Mouse (Mus musculus): ENCODE results near the gene Rhd. TPM values are rescaled to one million over a fixed set of nuclear protein-coding genes. Genes with fewer than 3 reads are reported as not detected.

Gene Rhd
- total and polyA plus RNA-seq, 2 experiments = not detected

DNA sequence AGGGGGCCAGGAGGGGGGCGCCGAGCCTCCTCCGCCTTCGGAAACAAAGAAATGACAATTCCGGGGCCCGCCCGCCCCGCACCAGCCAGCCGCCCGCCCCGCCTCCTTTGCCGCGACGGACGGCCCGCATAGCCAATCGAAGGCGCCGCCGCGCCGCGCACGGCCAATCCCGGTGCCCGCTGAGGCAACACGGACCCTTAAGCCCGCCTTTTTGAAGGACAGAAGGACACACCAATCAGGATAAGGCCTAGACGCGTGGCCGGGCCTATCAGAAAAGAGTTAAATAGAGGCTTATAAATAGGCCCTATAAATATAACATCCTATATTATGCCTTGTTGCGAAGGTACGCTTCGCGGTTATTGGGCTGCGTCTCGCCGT, 11.1 kb upstream of the Rhd start, which contains the start of gene Maco1:
Gene Maco1 (minus strand): TSS at position 87 of the 378 bp plus-strand sequence.
- H3K9ac ChIP-seq (ENCODE audit: low read depth, low read length) = peak within 1 kb of the TSS; percentile 97
- H3K27me3 ChIP-seq (ENCODE audit: control insufficient read depth, insufficient read depth, low read length) = no peaks in the 10 kb centered on the region
- WGBS = under 1% methylated on average over 37 of the region's 38 CpGs
- H3K79me2 ChIP-seq (ENCODE audit: control insufficient read depth, insufficient read depth, low read length) = peaks cover 14% of the 10 kb centered on the region; the same call in 1 of the 2 replicates
- peak within 1 kb of the TSS; percentile 92 for H3K4me3 ChIP-seq (ENCODE audit: insufficient read depth, low read depth, low read length)
- TF ChIP-seq POLR2A (IDR thresholded peaks at IDR 0.05; ENCODE audit: extremely low read depth, insufficient read depth, low read length) (peak; percentile 49; the same call in 1 of the 2 replicates), CTCF (IDR thresholded peaks at IDR 0.05; ENCODE audit: low read depth, low read length) (no peak)
- peak; percentile 90 for DNase-seq (ENCODE audit: extremely low read depth, low read depth, low spot score)
- H3K4me1 ChIP-seq (ENCODE audit: control insufficient read depth, insufficient read depth, low read length) = peaks cover 6% of the 10 kb centered on the region
- H3K27ac ChIP-seq (replicated peaks; ENCODE audit: insufficient read depth, low read depth, low read length) = peak within 1 kb of the TSS; percentile 95
- H3K36me3 ChIP-seq (ENCODE audit: control insufficient read depth, insufficient read depth, low read length) = no peaks in the 10 kb centered on the region

DNA sequence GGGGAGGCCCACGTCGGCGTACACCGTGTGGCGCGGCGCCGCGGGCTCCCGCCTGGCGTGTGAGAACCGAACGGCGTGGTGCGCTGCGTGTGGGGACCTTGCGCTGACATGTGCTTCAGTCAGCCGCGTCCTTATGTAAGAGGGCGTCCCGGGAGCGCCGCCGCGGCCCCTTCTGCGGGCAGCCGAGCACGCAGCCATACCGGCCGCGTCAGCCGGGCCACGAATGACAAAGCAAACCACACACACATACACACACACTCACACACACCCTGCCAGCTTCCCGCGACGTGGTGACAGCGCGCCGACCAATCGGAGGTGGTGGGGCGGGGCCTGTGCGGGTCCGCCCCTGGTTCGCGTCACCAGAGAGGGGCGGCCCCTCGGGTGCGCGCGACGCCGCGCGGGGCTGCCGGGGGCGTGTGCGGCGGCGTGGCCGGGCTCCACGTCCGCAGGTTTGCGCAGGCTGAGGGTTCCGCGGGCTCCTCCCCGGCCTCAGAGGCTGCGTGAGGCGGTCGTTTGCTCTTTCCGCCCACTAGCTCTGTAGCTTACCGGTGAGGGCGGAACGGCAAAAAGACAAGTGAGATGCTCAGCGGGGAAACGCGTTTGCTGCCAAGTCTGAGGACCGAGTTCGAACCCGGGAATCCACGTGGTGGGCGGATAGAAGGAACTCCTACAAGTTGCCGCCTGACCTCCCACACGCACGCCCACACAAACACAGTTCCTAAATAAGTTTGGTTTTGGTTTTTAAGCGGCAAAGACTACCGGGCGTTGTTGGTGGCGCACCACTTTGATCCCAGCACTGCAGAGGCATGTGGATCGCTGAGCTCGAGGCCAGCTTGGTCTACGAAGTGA, 10.5 kb upstream of the Rhd start:
- Histone ChIP-seq H3K9ac (ENCODE audit: low read depth, low read length) (peak overlapping the region; percentile 85), H3K27ac (replicated peaks; ENCODE audit: insufficient read depth, low read depth, low read length) (peak overlapping the region; percentile 95), H3K36me3 (ENCODE audit: control insufficient read depth, insufficient read depth, low read length) (no peaks in the 10 kb centered on the region), H3K4me3 (ENCODE audit: insufficient read depth, low read depth, low read length) (peak overlapping the region; percentile 90), H3K27me3 (ENCODE audit: control insufficient read depth, insufficient read depth, low read length) (no peaks in the 10 kb centered on the region), H3K79me2 (ENCODE audit: control insufficient read depth, insufficient read depth, low read length) (peaks cover 12% of the 10 kb centered on the region; the same call in 1 of the 2 replicates), H3K4me1 (ENCODE audit: control insufficient read depth, insufficient read depth, low read length) (peaks cover 4% of the 10 kb centered on the region)
- WGBS = under 1% methylated on average over 91 of the region's 91 CpGs
- TF ChIP-seq CTCF (IDR thresholded peaks at IDR 0.05; ENCODE audit: low read depth, low read length) = 0 out of 2 replicates have a peak, but pooled peaks have one; percentile 6
- peak; percentile 71; the same call in 1 of the 2 replicates for TF ChIP-seq POLR2A (IDR thresholded peaks at IDR 0.05; ENCODE audit: extremely low read depth, insufficient read depth, low read length)
- peak; percentile 74 for DNase-seq (ENCODE audit: extremely low read depth, low read depth, low spot score)

DNA sequence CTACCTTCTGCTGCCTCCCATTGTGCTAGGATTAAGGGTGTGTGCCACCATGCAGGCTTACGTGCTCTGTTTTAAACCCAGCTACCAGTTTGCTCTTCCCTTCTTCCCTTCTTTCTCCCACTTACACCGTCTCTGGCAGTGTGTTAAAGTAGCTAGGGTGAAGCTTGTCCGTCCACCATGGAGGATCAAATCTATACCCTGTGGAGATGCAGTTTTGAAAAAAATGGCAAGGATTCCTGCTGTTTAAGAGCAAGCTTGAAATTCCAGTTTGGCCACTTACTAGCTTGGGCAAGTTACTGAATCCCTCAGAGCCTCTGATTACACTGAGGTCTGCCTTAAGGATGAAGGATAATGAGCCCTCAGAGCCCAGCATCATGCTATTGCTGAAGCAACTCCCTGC, 9.0 kb upstream of the Rhd start:
- no peak for DNase-seq (ENCODE audit: extremely low read depth, low read depth, low spot score)
- Histone ChIP-seq H3K36me3 (ENCODE audit: control insufficient read depth, insufficient read depth, low read length) (no peaks in the 10 kb centered on the region), H3K79me2 (ENCODE audit: control insufficient read depth, insufficient read depth, low read length) (peaks cover 12% of the 10 kb centered on the region; the same call in 1 of the 2 replicates), H3K27ac (replicated peaks; ENCODE audit: insufficient read depth, low read depth, low read length) (no peak overlapping the region), H3K4me1 (ENCODE audit: control insufficient read depth, insufficient read depth, low read length) (peaks cover 4% of the 10 kb centered on the region), H3K4me3 (ENCODE audit: insufficient read depth, low read depth, low read length) (no peak overlapping the region), H3K27me3 (ENCODE audit: control insufficient read depth, insufficient read depth, low read length) (no peaks in the 10 kb centered on the region), H3K9ac (ENCODE audit: low read depth, low read length) (no peak overlapping the region)
- WGBS = 88% methylated on average over 3 of the region's 3 CpGs
- TF ChIP-seq POLR2A (IDR thresholded peaks at IDR 0.05; ENCODE audit: extremely low read depth, insufficient read depth, low read length) (no peak), CTCF (IDR thresholded peaks at IDR 0.05; ENCODE audit: low read depth, low read length) (no peak)

DNA sequence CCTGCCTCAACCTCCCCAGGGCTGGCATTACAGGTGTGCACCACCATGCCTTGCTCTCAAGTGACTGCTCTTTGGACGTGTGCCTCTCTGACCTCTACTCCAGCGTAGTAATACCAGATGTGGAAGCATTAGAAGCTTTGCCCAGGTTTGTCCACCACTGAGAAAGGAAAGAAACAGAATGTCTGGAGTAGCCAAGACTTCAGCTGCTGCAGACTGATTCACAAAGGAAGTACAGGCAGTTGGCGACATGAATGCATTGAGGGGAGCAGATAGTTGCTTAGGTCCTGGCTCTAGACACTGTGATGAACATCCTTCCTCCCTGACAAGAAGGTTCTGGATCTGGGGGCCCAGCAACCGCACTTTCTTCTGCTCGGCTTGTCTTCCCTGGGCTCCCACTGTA, 8.3 kb upstream of the Rhd start:
- Histone ChIP-seq H3K4me3 (ENCODE audit: insufficient read depth, low read depth, low read length) (no peak overlapping the region), H3K79me2 (ENCODE audit: control insufficient read depth, insufficient read depth, low read length) (peaks cover 12% of the 10 kb centered on the region; the same call in 1 of the 2 replicates), H3K36me3 (ENCODE audit: control insufficient read depth, insufficient read depth, low read length) (no peaks in the 10 kb centered on the region), H3K27me3 (ENCODE audit: control insufficient read depth, insufficient read depth, low read length) (no peaks in the 10 kb centered on the region), H3K9ac (ENCODE audit: low read depth, low read length) (no peak overlapping the region), H3K4me1 (ENCODE audit: control insufficient read depth, insufficient read depth, low read length) (peaks cover 4% of the 10 kb centered on the region), H3K27ac (replicated peaks; ENCODE audit: insufficient read depth, low read depth, low read length) (no peak overlapping the region)
- 80% methylated on average over 5 of the region's 5 CpGs for WGBS
- DNase-seq (ENCODE audit: extremely low read depth, low read depth, low spot score) = no peak
- no peak for TF ChIP-seq POLR2A (IDR thresholded peaks at IDR 0.05; ENCODE audit: extremely low read depth, insufficient read depth, low read length)

DNA sequence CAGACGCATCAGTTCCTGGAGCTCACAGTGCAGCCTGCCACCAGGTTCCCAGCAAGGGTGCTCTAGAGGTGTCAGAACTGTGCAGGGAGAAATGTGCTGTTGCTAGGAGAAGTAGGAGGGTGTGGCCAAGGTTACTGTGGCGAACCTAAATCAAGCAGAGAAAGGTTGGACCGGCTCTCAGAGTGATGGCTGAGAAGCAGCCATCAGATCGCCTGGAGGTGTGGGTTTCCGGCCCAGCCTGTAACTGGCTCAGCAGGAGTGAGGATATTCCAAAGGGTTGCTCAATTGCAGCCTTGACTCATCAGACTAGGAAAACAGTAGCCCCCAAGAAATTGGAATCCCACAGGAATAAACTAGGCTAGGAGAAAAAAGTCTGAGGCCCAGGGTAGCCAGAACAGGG, 7.8 kb upstream of the Rhd start:
- Histone ChIP-seq H3K4me1 (ENCODE audit: control insufficient read depth, insufficient read depth, low read length) (peaks cover 4% of the 10 kb centered on the region), H3K4me3 (ENCODE audit: insufficient read depth, low read depth, low read length) (no peak overlapping the region), H3K9ac (ENCODE audit: low read depth, low read length) (no peak overlapping the region), H3K27me3 (ENCODE audit: control insufficient read depth, insufficient read depth, low read length) (no peaks in the 10 kb centered on the region), H3K27ac (replicated peaks; ENCODE audit: insufficient read depth, low read depth, low read length) (no peak overlapping the region), H3K36me3 (ENCODE audit: control insufficient read depth, insufficient read depth, low read length) (no peaks in the 10 kb centered on the region), H3K79me2 (ENCODE audit: control insufficient read depth, insufficient read depth, low read length) (peaks cover 12% of the 10 kb centered on the region; the same call in 1 of the 2 replicates)
- no peak for TF ChIP-seq CTCF (IDR thresholded peaks at IDR 0.05; ENCODE audit: low read depth, low read length)
- no peak for TF ChIP-seq POLR2A (IDR thresholded peaks at IDR 0.05; ENCODE audit: extremely low read depth, insufficient read depth, low read length)
- WGBS = 92% methylated on average over 5 of the region's 5 CpGs
- DNase-seq (ENCODE audit: extremely low read depth, low read depth, low spot score) = no peak

DNA sequence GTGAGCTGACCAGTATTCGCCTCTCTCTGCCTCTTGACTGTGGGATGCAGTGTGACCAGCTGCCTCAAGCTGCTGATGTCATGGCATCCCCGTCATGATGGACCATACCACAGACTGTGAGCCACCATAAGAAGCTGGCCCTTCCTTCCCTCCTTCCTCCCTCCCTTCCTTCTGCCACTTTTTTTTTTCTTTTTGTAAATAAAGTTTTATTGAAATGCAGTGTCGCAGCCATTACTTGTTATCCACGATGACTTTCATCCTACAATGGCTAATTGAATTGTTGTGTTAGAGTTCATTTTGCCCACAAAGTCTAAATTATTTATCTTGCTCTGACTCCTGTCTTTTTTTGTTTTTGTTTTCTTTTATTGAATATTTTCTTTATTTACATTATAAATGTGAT, 5.8 kb upstream of the Rhd start:
- TF ChIP-seq CTCF (IDR thresholded peaks at IDR 0.05; ENCODE audit: low read depth, low read length) (no peak), POLR2A (IDR thresholded peaks at IDR 0.05; ENCODE audit: extremely low read depth, insufficient read depth, low read length) (no peak)
- Histone ChIP-seq H3K4me1 (ENCODE audit: control insufficient read depth, insufficient read depth, low read length) (no peaks in the 10 kb centered on the region; the same call in 1 of the 2 replicates), H3K27ac (replicated peaks; ENCODE audit: insufficient read depth, low read depth, low read length) (no peak overlapping the region), H3K79me2 (ENCODE audit: control insufficient read depth, insufficient read depth, low read length) (no peaks in the 10 kb centered on the region), H3K36me3 (ENCODE audit: control insufficient read depth, insufficient read depth, low read length) (no peaks in the 10 kb centered on the region), H3K9ac (ENCODE audit: low read depth, low read length) (no peak overlapping the region), H3K27me3 (ENCODE audit: control insufficient read depth, insufficient read depth, low read length) (no peaks in the 10 kb centered on the region), H3K4me3 (ENCODE audit: insufficient read depth, low read depth, low read length) (no peak overlapping the region)
- 93% methylated on average over 4 of the region's 4 CpGs for WGBS
- no peak for DNase-seq (ENCODE audit: extremely low read depth, low read depth, low spot score)
